Mouse (Mus musculus) MEL (cell line): ENCODE results near the gene Wdr4. TPM values are rescaled to one million over a fixed set of nuclear protein-coding genes. Genes with fewer than 3 reads are reported as not detected.

Experiments
- DNase-seq: peaks from one replicate; pipeline ENCODE4 v3.0.0; 2011; ENCODE audit warnings: low read depth, low spot score
- H3K27ac ChIP-seq: 2 replicates; pipeline ENCODE4 v1.5.1; 2012; ENCODE audit warnings: low read depth, mild to moderate bottlenecking, control low read depth, low read length, moderate library complexity; ENCODE audit not compliant: control insufficient read depth
- H3K27me3 ChIP-seq, 2 experiments: fragments of 150-350 bp in 1 of 2; sonication (generic) in 1 of 2; 2 replicates each; pipeline ENCODE4 v1.6.1; 2012; ENCODE audit warnings: low read length in 2 of 2, mild to moderate bottlenecking in 2 of 2, improper control_type of control experiment in 1 of 2, moderate library complexity in 1 of 2; ENCODE audit not compliant: insufficient read depth in 2 of 2, control insufficient read depth in 1 of 2
- H3K36me3 ChIP-seq, 2 experiments: 2 replicates each; pipeline ENCODE4 v1.6.1; 2012 to 2014; ENCODE audit warnings: low read length in 2 of 2, improper control_type of control experiment in 1 of 2, inconsistent platforms in 1 of 2, mild to moderate bottlenecking in 1 of 2; ENCODE audit not compliant: insufficient read depth in 2 of 2, control insufficient read depth in 1 of 2
- H3K4me1 ChIP-seq, 2 experiments: fragments of 150-350 bp in 1 of 2; sonication (generic) in 1 of 2; 2 replicates each; pipeline ENCODE4 v1.6.1; 2012; ENCODE audit warnings: low read length in 2 of 2, improper control_type of control experiment in 1 of 2, mild to moderate bottlenecking in 1 of 2; ENCODE audit not compliant: insufficient read depth in 2 of 2, control insufficient read depth in 1 of 2
- H3K4me3 ChIP-seq, 2 experiments: fragments of 150-350 bp in 1 of 2; sonication (generic) in 1 of 2; 2 replicates each; pipeline ENCODE4 v1.5.1; 2012; ENCODE audit warnings: low read depth in 2 of 2, low read length in 2 of 2, mild to moderate bottlenecking in 2 of 2, moderate library complexity in 2 of 2, control low read depth in 1 of 2, improper control_type of control experiment in 1 of 2; ENCODE audit not compliant: control insufficient read depth in 1 of 2, insufficient read depth in 1 of 2
- H3K79me2 ChIP-seq: 2 replicates; pipeline ENCODE4 v1.6.1; 2012; ENCODE audit warnings: mild to moderate bottlenecking, low read length, moderate library complexity; ENCODE audit not compliant: control insufficient read depth, poor library complexity, insufficient read depth
- H3K9ac ChIP-seq: 2 replicates; pipeline ENCODE4 v1.6.1; 2012; ENCODE audit warnings: low read depth, mild to moderate bottlenecking, control low read depth, low read length, moderate library complexity; ENCODE audit not compliant: control insufficient read depth, poor library complexity, severe bottlenecking
- H3K9me3 ChIP-seq: fragments of 150-350 bp; sonication (generic); replicated peaks from 2 replicates; pipeline ENCODE4 v1.6.1; 2012; ENCODE audit warnings: mild to moderate bottlenecking, low read length, improper control_type of control experiment, moderate library complexity; ENCODE audit not compliant: insufficient read depth
- BHLHE40 ChIP-seq: IDR thresholded peaks from 2 replicates; pipeline ENCODE4 v1.6.1; 2012; ENCODE audit warnings: low read depth, mild to moderate bottlenecking, inconsistent platforms, low read length, improper control_type of control experiment, borderline replicate concordance
- ELF1 ChIP-seq: IDR thresholded peaks from 2 replicates; pipeline ENCODE4 v1.6.1; 2014; ENCODE audit warnings: low read depth, mild to moderate bottlenecking, inconsistent platforms, low read length, improper control_type of control experiment, moderate library complexity
- EP300 ChIP-seq, 2 experiments: IDR thresholded peaks; 2 replicates each; pipeline ENCODE4 v1.6.1; 2011; ENCODE audit warnings: improper control_type of control experiment in 2 of 2, low read length in 2 of 2, low read depth in 1 of 2, mild to moderate bottlenecking in 1 of 2
- GATA1 ChIP-seq: IDR thresholded peaks from 2 replicates; pipeline ENCODE4 v1.6.1; 2011; ENCODE audit warnings: low read depth, low read length, improper control_type of control experiment
- KAT2A ChIP-seq: conservative IDR thresholded peaks from 2 replicates; pipeline ENCODE4 v1.6.1; 2012; ENCODE audit warnings: low read depth, low read length, improper control_type of control experiment, inconsistent platforms
- MAZ ChIP-seq: IDR thresholded peaks from 2 replicates; pipeline ENCODE4 v1.6.1; 2012; ENCODE audit warnings: low read depth, mild to moderate bottlenecking, inconsistent platforms, low read length, improper control_type of control experiment
- MYB ChIP-seq: IDR thresholded peaks from 2 replicates; pipeline ENCODE4 v1.6.1; 2011; ENCODE audit warnings: mild to moderate bottlenecking, low read depth, low read length, improper control_type of control experiment
- NELFE ChIP-seq: IDR thresholded peaks from 2 replicates; pipeline ENCODE4 v1.6.1; 2011; ENCODE audit warnings: low read depth, low read length, improper control_type of control experiment
- RAD21 ChIP-seq: IDR thresholded peaks from 2 replicates; pipeline ENCODE4 v1.6.1; 2011; ENCODE audit warnings: mild to moderate bottlenecking, low read depth, low read length, improper control_type of control experiment
- SIN3A ChIP-seq: IDR thresholded peaks from 2 replicates; pipeline ENCODE4 v1.6.1; 2012; ENCODE audit warnings: low read length, improper control_type of control experiment, inconsistent platforms
- TAL1 ChIP-seq: IDR thresholded peaks from 2 replicates; pipeline ENCODE4 v1.6.1; 2012; ENCODE audit warnings: mild to moderate bottlenecking, inconsistent platforms, low read length, moderate library complexity, mixed read lengths
- UBTF ChIP-seq: IDR thresholded peaks from 2 replicates; pipeline ENCODE4 v1.6.1; 2012; ENCODE audit warnings: low read depth, mild to moderate bottlenecking, inconsistent platforms, low read length, improper control_type of control experiment, moderate library complexity, borderline replicate concordance; ENCODE audit not compliant: insufficient read depth
- USF1 ChIP-seq: IDR thresholded peaks from 2 replicates; pipeline ENCODE4 v1.6.1; 2014; ENCODE audit warnings: low read depth, mild to moderate bottlenecking, inconsistent platforms, low read length, improper control_type of control experiment, moderate library complexity
- USF2 ChIP-seq, 2 experiments: IDR thresholded peaks; 2 replicates each; pipeline ENCODE4 v1.6.1; 2011 to 2012; ENCODE audit warnings: improper control_type of control experiment in 2 of 2, low read length in 2 of 2, borderline replicate concordance in 1 of 2, inconsistent platforms in 1 of 2, low read depth in 1 of 2, mild to moderate bottlenecking in 1 of 2; ENCODE audit not compliant: insufficient read depth in 1 of 2
- ZC3H11A ChIP-seq: IDR thresholded peaks from 2 replicates; pipeline ENCODE4 v1.6.1; 2012; ENCODE audit warnings: low read depth, mild to moderate bottlenecking, inconsistent platforms, low read length, improper control_type of control experiment
- ZMIZ1 ChIP-seq: IDR thresholded peaks from 2 replicates; pipeline ENCODE4 v1.6.1; 2012; ENCODE audit warnings: low read depth, mild to moderate bottlenecking, inconsistent platforms, low read length, improper control_type of control experiment, moderate library complexity
- ZNF384 ChIP-seq: IDR thresholded peaks from 2 replicates; pipeline ENCODE4 v1.6.1; 2012; ENCODE audit warnings: low read depth, mild to moderate bottlenecking, inconsistent platforms, low read length, improper control_type of control experiment
- polyA plus RNA-seq, 2 experiments: library from polyadenylated mRNA; stranded (reverse) in 1 of 2; unstranded in 1 of 2; fragments of >175 nt in 1 of 2; fragments of >200 nt in 1 of 2; gene quantifications; 2 replicates each; pipeline versions ENCODE4 v1.2.1 to v1.2.4; 2012; ENCODE audit warnings: low replicate concordance in 2 of 2, low read depth in 1 of 2; ENCODE audit not compliant: insufficient read length in 2 of 2, insufficient read depth in 1 of 2, missing spikeins in 1 of 2
- total RNA-seq: library from RNA; depleted of rRNA; stranded (reverse); fragments of 300-350 nt; gene quantifications from 2 replicates; pipeline ENCODE4 v1.2.3, GENCODE M21; 2012

Wdr4 gene
- total and polyA plus RNA-seq, 3 experiments = 109 to 118 TPM; not detected in 1

DNA sequence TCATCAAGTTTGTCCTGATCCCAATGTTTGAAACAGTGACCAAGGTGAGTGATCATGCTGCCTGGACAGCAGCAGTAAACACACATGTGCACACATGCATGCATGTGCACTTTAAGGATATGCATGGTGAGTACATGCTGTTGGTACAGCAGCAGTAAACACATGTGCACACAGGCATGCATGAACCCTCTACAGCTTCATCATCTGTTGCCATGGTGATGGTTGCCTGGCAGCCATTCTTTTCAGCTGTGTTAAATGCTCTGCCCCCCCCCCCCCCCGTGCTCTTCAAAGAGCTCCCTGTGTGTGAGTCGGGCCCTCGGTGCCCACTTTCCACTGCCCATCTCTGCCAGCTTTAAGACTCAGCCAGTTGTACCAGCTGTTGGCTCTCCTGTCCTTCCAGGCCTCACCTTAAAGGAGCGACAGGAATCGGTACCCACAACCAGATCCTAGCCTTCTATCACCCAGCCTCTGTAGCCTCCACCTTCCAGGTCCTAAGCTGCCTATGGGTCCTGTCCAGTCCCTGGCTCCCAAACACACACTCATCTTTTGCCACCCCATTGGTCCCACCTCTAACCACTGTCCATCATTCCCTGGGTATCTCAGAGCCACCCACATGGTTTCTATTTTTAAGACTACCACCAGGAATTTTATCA is 48.9 kb downstream of the Wdr4 start:
- DNase-seq = no peak

DNA sequence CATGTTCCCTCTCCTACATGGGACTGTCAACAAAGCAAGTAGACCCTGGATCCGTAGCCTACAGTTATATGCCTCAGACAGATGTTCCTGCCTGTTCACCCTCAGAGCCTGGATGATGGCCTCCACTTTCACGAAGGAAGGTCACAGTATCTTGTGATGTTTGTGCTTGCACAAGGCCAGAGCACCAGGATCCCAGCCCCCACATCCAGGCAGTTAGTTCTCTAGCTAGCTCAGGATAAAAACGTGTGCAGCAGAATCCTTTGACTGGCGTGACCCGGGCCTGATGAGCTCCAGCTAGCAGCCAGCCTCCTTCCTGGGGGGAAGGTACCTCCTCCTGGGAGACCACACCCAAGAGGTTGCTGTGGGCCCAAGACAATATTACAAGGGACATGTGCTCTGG is 51.3 kb downstream of the Wdr4 start:
- Histone ChIP-seq H3K27me3 (peaks cover 0 to 2% of the 10 kb centered on the region in 2 experiments; a peak in 2 of 4 replicates), H3K27ac (no peak overlapping the region), H3K9me3 (no peaks in the 10 kb centered on the region), H3K4me1 (no peaks in the 10 kb centered on the region), H3K9ac (no peak overlapping the region), H3K79me2 (no peaks in the 10 kb centered on the region), H3K36me3 (no peaks in the 10 kb centered on the region), H3K4me3 (no peak overlapping the region)
- no peak for DNase-seq
- TF ChIP-seq KAT2A (no peak), UBTF (no peak), USF1 (no peak), RAD21 (no peak), EP300 (IDR thresholded peaks at IDR 0.05; ENCODE audit: low read depth in 1 of 2, low read length in 2 of 2) (no peak), ZC3H11A (no peak), MYB (no peak), ZNF384 (no peak), MAZ (no peak), ZMIZ1 (no peak), ELF1 (no peak), USF2 (IDR thresholded peaks at IDR 0.05; ENCODE audit: borderline replicate concordance in 1 of 2, insufficient read depth in 1 of 2, low read depth in 1 of 2, low read length in 2 of 2) (no peak), NELFE (no peak), GATA1 (no peak), SIN3A (no peak)

More for the DNA sequence above, 48.9 kb downstream of the Wdr4 start:
- no peaks in the 10 kb centered on the region for H3K9me3 ChIP-seq
- no peaks in the 10 kb centered on the region for H3K79me2 ChIP-seq
- H3K4me3 ChIP-seq = no peak overlapping the region
- H3K27ac ChIP-seq = no peak overlapping the region
- no peaks in the 10 kb centered on the region for H3K4me1 ChIP-seq
- TF ChIP-seq MYB (no peak), BHLHE40 (no peak), TAL1 (no peak)
- no peak overlapping the region for H3K9ac ChIP-seq
- H3K27me3 ChIP-seq = peaks cover 0 to 5% of the 10 kb centered on the region in 2 experiments; a peak in 2 of 4 replicates
- H3K36me3 ChIP-seq = no peaks in the 10 kb centered on the region
